Mouse (Mus musculus) liver, postnatal 0 days (tissue): ENCODE measurements around the gene 4921504E06Rik.

Experiments
- CTCF ChIP-seq: sonication (generic); IDR thresholded peaks from 2 replicates; pipeline ENCODE4 v1.5.1; 2016; ENCODE audit warnings: antibody characterized with exemption, low read depth
- EP300 ChIP-seq: IDR thresholded peaks from 2 replicates; pipeline ENCODE4 v1.6.1; 2016; ENCODE audit warnings: antibody characterized with exemption, low read depth, mild to moderate bottlenecking

DNA sequence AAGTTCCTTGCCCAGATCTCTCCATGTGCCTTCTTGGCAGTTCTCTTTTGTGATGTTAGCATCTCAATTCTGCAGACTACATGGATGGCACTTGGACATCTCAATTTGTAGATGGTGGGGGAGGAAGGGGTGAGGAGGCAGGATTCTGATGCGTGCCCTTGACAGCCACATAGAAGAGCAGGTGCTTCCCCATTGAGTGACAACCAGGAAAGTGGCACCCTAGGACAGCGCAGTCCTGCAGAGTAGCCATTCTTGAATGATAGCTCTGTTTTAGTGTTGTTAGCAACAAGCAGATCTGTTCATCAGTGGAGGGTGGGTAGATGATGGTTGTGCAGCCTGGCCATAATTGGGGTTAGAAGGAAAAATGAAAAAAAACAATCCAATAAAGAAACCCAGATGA lies 33.1 kb downstream of the 4921504E06Rik start:
- TF ChIP-seq CTCF (no peak), EP300 (no peak)
